Mouse (Mus musculus): ENCODE data around the gene Pdgfc. TPM values are rescaled to one million over a fixed set of nuclear protein-coding genes. Genes with fewer than 3 reads are reported as not detected.

Gene Pdgfc
- total RNA-seq, 2 experiments from 2014 or later = 12.9 to 14.0 TPM

DNA sequence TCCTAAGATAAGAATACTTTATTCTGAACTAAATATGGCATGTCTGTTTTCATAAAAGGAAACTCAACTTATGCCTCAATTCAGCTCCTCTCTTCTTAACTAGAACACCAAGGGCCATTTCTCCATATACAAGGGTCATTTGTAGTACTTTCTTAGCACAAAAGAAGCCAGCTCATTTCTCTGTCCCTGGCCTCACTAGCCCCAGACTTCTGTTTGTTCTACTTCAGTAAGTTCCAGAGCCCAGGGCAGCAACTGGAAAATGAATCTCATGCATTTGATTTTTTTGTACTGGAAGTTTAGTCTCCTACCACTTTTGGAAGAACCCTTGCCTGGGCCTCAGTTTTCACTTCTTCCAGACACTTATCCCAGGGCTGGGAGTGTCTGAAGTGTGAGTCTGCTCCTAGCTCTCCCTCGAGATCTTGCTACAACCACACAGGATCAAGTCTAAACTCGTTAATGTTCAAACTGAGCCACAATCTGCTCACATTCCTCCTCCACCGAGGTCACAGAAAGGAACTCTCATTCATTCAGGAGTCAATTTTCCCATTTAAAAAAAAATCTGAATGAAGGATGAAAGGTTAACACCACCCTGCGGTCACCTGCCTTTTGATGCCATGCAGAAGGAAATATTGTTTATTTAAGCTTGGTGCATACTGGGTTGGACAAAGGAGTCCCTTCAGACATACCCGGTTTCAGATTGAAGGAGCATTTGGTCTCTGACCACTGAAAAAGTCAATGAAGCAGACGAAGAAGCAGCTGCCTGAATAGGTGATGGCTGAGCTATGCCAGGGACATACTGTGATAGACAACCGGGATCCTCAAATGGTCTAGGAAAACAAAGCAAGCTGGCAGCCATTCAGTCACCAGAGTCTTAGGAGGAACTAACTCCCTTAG lies 206.7 kb downstream of the Pdgfc start:
- peak; percentile 52 for DNase-seq

DNA sequence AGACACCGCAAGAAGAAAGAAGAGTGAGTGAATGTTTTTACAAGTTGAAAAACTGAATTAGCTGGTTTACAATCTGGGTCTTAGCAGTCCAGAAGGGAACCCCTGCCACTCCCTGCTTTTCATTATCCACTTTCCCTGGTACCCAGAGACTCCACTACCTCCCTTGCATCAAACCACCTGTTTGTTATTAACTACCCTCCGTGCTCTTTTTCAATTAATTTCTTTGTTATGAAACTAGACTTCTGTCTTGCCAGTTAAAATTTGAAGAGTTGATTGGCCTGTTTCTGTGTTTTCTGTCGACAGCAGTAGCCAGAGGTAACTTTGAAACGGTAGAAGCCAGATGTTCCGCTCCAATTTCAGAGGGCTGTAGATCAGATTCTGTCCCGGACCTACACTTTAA lies 207.4 kb downstream of the Pdgfc start:
- intact Hi-C loops (cut with DNase I) = no loop called here
- DNase-seq = no peak

More for the DNA sequence above, 206.7 kb downstream of the Pdgfc start:
- intact Hi-C loops (cut with DNase I) = no loop called here

DNA sequence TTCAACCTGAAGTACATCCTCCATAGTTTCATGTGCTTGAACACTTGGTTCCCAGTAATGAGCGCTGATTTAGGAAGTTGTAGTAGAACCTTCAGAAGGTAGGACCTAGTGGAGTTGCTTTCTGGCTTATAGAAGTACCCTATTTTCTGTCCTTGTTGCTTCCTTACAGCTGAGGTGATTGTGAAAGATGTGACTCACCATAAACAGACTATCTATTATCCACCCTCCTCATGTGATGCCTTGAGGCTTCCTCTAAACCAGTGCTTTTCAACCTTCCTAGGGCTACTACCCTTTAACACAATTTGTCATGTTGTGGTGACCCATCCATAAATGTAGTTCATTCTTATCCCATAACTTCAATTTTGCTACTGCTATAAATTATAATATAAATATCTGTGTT lies 226.6 kb downstream of the Pdgfc start:
- intact Hi-C loops (cut with DNase I) = no loop called here
- no peak for DNase-seq

Other genes with a start within 250 kb of the Pdgfc start
- 100 to 1,000 TPM; 383 to 396 TPM for gene Gria2, start 233.6 kb upstream of the Pdgfc start, total RNA-seq (2021)
- 10 to 100 TPM; 83.4 to 85.1 TPM for gene Glrb, start 122.8 kb upstream of the Pdgfc start, total RNA-seq (2021)

Data from left cerebral cortex, postnatal 4 days (tissue).